Mouse (Mus musculus) lung, adult 2 months (tissue): ENCODE results near the gene Tmem147. TPM values are rescaled to one million over a fixed set of nuclear protein-coding genes. Genes with fewer than 3 reads are reported as not detected.

Experiments
- DNase-seq: peaks from one replicate; pipeline ENCODE4 v3.0.0; 2022
- H3K4me1 ChIP-seq: fragments of 200-500 bp; 2 replicates; pipeline ENCODE4 v1.6.1; 2011; ENCODE audit warnings: low read length; ENCODE audit not compliant: control insufficient read depth, insufficient read depth
- H3K4me3 ChIP-seq: fragments of 200-500 bp; replicated peaks from 2 replicates; pipeline ENCODE3; 2011; ENCODE audit warnings: low read depth, mild to moderate bottlenecking, control low read depth, low read length; ENCODE audit errors: extremely low read depth
- CTCF ChIP-seq: fragments of 200-500 bp; IDR thresholded peaks from 2 replicates; pipeline ENCODE4 v1.5.1; 2011; ENCODE audit warnings: mild to moderate bottlenecking, low read length, control low read depth; ENCODE audit not compliant: insufficient read depth
- POLR2A ChIP-seq: fragments of 200-500 bp; IDR thresholded peaks from 2 replicates; pipeline ENCODE4 v1.6.1; 2011; ENCODE audit warnings: low read depth, mild to moderate bottlenecking, control low read depth, low read length, borderline replicate concordance; ENCODE audit errors: extremely low read depth
- WGBS: fragments of 180-500 bp; shearing (Covaris S2); methylation state at CpG from one replicate; pipeline ENCODE4 v1.1.7; 2018; 5-methylcytosine and 5-hydroxymethylcytosine counted together
- polyA plus RNA-seq: library from polyadenylated mRNA; depleted of rRNA; stranded (reverse); fragments of >200 nt; gene quantifications from 2 replicates; pipeline ENCODE4 v1.2.3, GENCODE M21; 2012; rRNA removed

Gene Tmem147
- polyA plus RNA-seq, 1 experiment = 154 TPM

DNA sequence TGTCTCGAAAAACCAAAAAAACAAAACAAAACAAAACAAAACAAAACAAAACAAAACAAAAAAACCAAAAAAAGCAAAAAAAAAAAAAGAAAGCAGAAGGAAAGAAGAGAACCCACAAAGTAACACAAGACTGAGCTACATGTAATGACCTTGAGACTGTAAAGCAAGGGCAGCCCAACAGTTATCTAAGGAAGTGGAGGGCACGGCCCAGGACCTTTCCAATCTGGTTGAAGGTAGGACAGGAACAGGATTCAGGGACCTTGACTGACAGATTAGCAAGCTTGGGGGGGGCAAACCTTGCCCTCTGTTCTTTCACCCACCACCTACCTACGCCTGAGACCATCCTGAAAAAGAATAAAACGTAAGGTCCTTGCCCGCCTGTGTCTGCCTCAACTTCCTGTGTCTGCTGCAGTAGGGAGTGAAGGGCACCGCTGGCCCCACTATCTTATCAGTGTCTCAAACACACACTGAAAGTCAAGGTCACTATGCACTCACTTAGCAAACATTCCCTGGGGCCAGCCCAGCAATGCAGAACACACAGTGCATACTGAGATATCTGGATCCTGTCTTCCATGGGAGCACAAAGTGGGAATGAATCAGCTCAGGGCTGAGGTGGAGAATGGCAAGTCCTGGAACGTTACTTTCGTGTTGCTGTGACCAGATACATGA, 23.0 kb downstream of the Tmem147 start:
- no peaks in the 10 kb centered on the region for H3K4me1 ChIP-seq
- TF ChIP-seq CTCF (no peak), POLR2A (no peak)
- 37% methylated on average over 8 of the region's 8 CpGs for WGBS
- no peak overlapping the region for H3K4me3 ChIP-seq
- DNase-seq = no peak

DNA sequence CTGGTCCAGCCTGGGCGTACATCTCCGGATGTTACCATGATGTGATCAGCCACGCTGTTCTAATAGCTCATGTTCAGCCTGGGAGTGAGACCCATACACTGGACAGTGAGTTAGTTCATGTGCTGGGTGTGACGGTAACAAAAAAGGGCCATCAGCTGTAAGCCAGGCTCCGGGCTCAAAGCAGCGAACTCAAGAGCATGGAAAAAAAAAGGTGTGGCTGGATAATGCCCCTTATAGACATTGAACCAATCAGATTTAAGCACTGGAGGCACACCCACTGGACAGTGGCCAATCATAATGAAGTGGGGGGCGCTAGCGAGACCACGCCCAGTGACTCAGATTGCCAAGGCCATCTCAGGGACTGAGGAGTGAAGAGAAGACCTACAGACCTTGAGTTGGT, 30.8 kb downstream of the Tmem147 start, which contains the start of gene 2200002J24Rik:
TSS of gene 2200002J24Rik (plus strand) at position 338 of the 400 bp plus-strand sequence.
- H3K4me3 ChIP-seq = no peak within 1 kb of the TSS
- WGBS = 31% methylated on average over 9 of the region's 9 CpGs
- TF ChIP-seq POLR2A = no peak
- TF ChIP-seq CTCF = no peak
- H3K4me1 ChIP-seq = no peaks in the 10 kb centered on the region
- DNase-seq = no peak

DNA sequence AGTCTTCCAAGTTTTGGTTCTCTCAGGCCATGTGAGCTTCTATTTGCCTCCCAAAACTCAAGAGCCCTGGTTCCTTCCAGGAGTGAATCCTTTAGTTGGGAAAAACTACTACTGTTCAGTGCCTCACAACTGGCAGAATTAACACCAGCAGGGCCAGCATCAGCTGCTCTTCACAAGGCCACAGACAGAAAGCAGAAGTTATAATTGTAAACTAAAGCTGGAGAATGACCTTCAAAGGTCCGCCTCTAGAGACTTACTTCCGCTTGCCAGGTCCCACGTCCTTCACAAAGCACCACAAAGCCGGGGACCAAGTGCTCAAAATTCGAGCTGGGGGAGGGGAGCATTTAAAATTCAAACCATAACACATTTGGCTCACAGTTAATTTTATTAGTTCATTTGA, 31.2 kb downstream of the Tmem147 start:
- no peak for DNase-seq

DNA sequence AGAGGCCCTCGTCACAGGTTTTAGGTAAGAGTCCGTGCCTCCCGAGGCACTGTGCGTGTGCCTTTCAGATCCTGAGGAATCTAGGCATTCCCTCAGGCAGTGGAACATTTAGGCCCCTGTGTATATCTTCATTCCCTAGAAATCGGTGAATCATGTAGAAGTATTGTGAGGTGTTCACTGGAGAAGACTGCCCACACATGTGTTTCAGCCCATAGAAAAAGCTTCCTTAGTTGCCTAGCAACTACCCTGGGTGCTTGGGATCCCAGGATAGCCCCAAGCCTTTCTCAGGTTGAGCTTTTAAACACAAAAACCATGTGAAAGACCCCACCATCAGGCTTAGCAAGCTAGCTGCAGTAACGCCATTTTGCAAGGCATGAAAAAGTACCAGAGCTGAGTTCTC, 41.0 kb downstream of the Tmem147 start:
- no peak for DNase-seq
- 68% methylated on average over 6 of the region's 6 CpGs for WGBS
- Histone ChIP-seq H3K4me1 (no peaks in the 10 kb centered on the region), H3K4me3 (no peak overlapping the region)
- TF ChIP-seq CTCF (no peak), POLR2A (no peak)

More for the DNA sequence above, 31.2 kb downstream of the Tmem147 start:
- Histone ChIP-seq H3K4me1 (no peaks in the 10 kb centered on the region), H3K4me3 (no peak overlapping the region)
- 32% methylated on average over 5 of the region's 5 CpGs for WGBS
- TF ChIP-seq POLR2A = no peak
- TF ChIP-seq CTCF = no peak

DNA sequence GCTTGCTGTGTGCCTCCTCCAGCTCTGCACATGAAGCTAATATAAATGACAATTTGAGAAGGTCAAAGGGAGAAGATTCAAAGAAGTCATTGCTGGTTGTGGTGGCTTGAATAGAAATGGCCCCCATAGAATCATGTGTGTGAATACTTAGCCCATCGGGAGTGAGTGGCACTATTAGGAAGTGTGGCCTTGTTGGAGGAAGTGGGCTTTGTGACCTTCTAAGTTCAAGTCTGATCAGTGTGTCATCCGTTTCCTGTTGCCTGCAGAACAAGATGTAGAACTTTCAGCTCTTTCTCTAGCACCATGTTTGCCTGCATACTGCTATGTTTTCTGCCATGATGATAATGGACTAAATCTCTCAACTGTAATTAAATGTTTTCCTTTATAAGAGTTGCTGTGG, 45.9 kb downstream of the Tmem147 start:
- H3K4me1 ChIP-seq = no peaks in the 10 kb centered on the region
- TF ChIP-seq POLR2A (no peak), CTCF (no peak)
- WGBS = 56% methylated on average over 2 of the region's 2 CpGs
- H3K4me3 ChIP-seq = no peak overlapping the region
- no peak for DNase-seq

DNA sequence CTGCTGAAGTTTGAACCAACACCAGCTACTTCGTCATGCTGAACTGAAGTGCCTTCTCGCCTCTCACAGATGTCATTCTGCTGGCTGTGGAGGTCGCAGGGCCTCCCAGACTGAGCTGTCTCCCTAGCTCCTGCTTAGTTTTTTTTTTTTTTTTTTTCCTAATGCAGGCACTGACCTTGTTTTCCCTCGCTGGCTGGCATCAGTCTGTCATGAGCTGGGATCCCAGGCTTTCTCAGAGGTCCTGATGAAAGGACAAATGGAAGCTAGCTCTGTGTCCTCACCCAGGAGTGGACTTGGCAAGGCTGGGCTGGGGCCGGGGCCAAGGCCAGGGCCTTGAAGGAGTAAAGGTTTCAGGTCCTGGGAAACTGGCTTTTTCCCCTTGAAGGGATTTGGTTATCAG, 47.4 kb downstream of the Tmem147 start:
- no peaks in the 10 kb centered on the region for H3K4me1 ChIP-seq
- no peak overlapping the region for H3K4me3 ChIP-seq
- WGBS = 50% methylated on average over 5 of the region's 5 CpGs
- no peak for DNase-seq
- TF ChIP-seq POLR2A (no peak), CTCF (no peak)

DNA sequence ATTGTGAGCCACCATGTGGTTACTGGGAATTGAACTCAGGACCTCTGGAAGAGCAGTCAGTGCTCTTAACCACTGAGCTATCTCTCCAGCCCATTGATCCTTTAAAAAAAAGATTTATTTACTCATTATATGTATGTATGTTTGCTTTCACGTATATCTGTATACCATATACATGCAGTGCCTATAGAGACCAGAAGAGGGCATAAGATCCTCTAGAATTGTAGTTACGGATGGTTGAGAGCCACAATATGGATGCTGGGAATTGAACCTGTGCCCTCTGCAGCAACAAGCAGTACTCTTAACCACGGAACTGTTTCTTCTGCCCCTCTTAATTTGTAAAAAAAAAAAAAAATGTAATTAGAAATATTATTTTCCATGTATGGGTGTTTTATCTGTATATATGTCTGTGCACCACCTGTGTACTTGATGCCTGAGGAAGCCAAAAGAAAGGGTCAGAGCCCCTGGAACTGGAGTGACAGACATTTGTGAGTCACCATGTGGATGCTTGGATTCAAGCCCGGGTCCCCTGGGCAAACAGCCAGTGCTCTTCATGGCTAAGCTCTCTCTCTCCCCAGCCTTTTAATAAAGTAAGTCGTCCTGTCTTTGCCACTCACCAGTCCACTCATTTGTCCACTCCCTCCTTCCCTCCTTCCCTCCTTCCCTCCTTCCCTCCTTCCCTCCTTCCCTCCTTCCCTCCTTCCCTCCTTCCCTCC, 50.9 kb downstream of the Tmem147 start:
- TF ChIP-seq POLR2A (no peak), CTCF (no peak)
- no peak for DNase-seq
- Histone ChIP-seq H3K4me1 (no peaks in the 10 kb centered on the region), H3K4me3 (no peak overlapping the region)
- WGBS = 51% methylated on average over 5 of the region's 5 CpGs

Other genes with a start within 250 kb of the Tmem147 start
- 0.12 TPM in 1 of 2 replicates, not detected in the other for gene Prodh2, start 235.9 kb downstream of the Tmem147 start, polyA plus RNA-seq
- 21.4 and 24.0 TPM in 2 replicates for gene Arhgap33, start 194.5 kb downstream of the Tmem147 start, polyA plus RNA-seq
- gene Hspb6, start 177.4 kb downstream of the Tmem147 start, polyA plus RNA-seq = 50.5 and 129 TPM in 2 replicates
- gene Proser3, start 177.2 kb downstream of the Tmem147 start, polyA plus RNA-seq = 10.2 and 12.4 TPM in 2 replicates
- 27.1 and 29.4 TPM in 2 replicates for gene Lin37, start 169.7 kb downstream of the Tmem147 start, polyA plus RNA-seq
- 47.6 and 50.1 TPM in 2 replicates for gene U2af1l4, start 166.2 kb downstream of the Tmem147 start, polyA plus RNA-seq
- 2.2 and 3.9 TPM in 2 replicates for gene Gm49396, start 166.2 kb downstream of the Tmem147 start, polyA plus RNA-seq
- gene Psenen, start 165.9 kb downstream of the Tmem147 start, polyA plus RNA-seq = 92.5 and 133 TPM in 2 replicates
- 9.6 and 12.0 TPM in 2 replicates for gene Igflr1, start 164.1 kb downstream of the Tmem147 start, polyA plus RNA-seq
- gene Kmt2b, start 140.8 kb downstream of the Tmem147 start, polyA plus RNA-seq = 49.9 and 58.6 TPM in 2 replicates
- gene Zbtb32, start 130.6 kb downstream of the Tmem147 start, polyA plus RNA-seq = 5.1 and 5.7 TPM in 2 replicates
- gene Upk1a, start 116.7 kb downstream of the Tmem147 start, polyA plus RNA-seq = 8.5 and 8.6 TPM in 2 replicates
- 183 and 273 TPM in 2 replicates for gene Cox6b1, start 103.4 kb downstream of the Tmem147 start, polyA plus RNA-seq
- gene Etv2, start 93.7 kb downstream of the Tmem147 start, polyA plus RNA-seq = not detected in 2 replicates
- gene Rbm42, start 79.2 kb downstream of the Tmem147 start, polyA plus RNA-seq = 78.0 and 79.7 TPM in 2 replicates
- 9.9 and 13.0 TPM in 2 replicates for gene Haus5, start 64.5 kb downstream of the Tmem147 start, polyA plus RNA-seq
- not detected in 2 replicates for gene Pmis2, start 57.9 kb downstream of the Tmem147 start, polyA plus RNA-seq
- gene 2200002J24Rik, start 30.6 kb downstream of the Tmem147 start, polyA plus RNA-seq = not detected in 2 replicates
- not detected in 2 replicates for gene Atp4a, start 17.3 kb downstream of the Tmem147 start, polyA plus RNA-seq
- gene Gapdhs, start 14.1 kb upstream of the Tmem147 start, polyA plus RNA-seq = 0.27 and 0.40 TPM in 2 replicates
- gene Sbsn, start 21.9 kb upstream of the Tmem147 start, polyA plus RNA-seq = 3.8 and 60.4 TPM in 2 replicates
- 43.8 and 486 TPM in 2 replicates for gene Dmkn, start 34.2 kb upstream of the Tmem147 start, polyA plus RNA-seq
- gene Krtdap, start 58.4 kb upstream of the Tmem147 start, polyA plus RNA-seq = 307 TPM in 1 of 2 replicates, not detected in the other
- 3.0 and 5.2 TPM in 2 replicates for gene Ffar2, start 94.2 kb upstream of the Tmem147 start, polyA plus RNA-seq
- gene Ffar3, start 126.6 kb upstream of the Tmem147 start, polyA plus RNA-seq = not detected in 2 replicates
- gene Ffar1, start 132.0 kb upstream of the Tmem147 start, polyA plus RNA-seq = 0.78 and 1.3 TPM in 2 replicates
- 14.4 and 19.3 TPM in 2 replicates for gene Cd22, start 150.8 kb upstream of the Tmem147 start, polyA plus RNA-seq
- gene Mag, start 185.3 kb upstream of the Tmem147 start, polyA plus RNA-seq = 3.3 and 3.7 TPM in 2 replicates
- 0.75 TPM in 1 of 2 replicates, not detected in the other for gene Hamp2, start 195.1 kb upstream of the Tmem147 start, polyA plus RNA-seq
- gene Hamp, start 214.5 kb upstream of the Tmem147 start, polyA plus RNA-seq = 34.5 and 45.7 TPM in 2 replicates
- gene Usf2, start 227.3 kb upstream of the Tmem147 start, polyA plus RNA-seq = 122 and 190 TPM in 2 replicates
- 93.0 and 116 TPM in 2 replicates for gene Lsr, start 243.9 kb upstream of the Tmem147 start, polyA plus RNA-seq
- gene Fam187b, start 244.2 kb upstream of the Tmem147 start, polyA plus RNA-seq = 5.7 and 7.2 TPM in 2 replicates